ENCODE assay signal across 10 mouse cellular contexts in the genomic region with DNA sequence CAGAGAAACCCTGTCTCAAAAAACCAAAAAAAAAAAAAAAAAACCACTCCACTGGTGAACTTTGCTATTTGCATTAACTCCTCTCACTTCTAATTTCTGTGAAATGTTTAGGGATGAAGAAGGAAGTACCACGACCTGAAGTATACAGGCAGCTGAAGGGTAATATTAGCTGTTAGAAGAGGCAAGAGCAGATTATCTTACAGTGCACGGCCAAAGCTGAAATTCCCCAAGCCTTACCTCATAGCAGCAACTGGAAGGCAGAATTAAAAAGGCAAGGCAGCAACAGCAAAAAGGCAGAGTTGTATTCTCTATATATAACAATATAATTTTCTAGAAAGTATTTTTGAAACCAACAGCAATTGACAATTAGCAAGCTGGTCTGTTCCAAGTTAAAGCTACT.
"Had no signal": no experiment of that assay in that cellular context is flagged by ENCODE, and none has a peak within 500 bp of the region (broad histone marks: within the 10 kb centered on the region; RNA-seq: fewer than 3 reads in every experiment).

No protein-coding gene starts in this region.

- H3K27ac ChIP-seq: limb, embryonic 12.5 days; liver, embryonic 14.5 days; midbrain, embryonic 12.5 days had no signal

- H3K9ac ChIP-seq: limb, embryonic 12.5 days; liver, embryonic 14.5 days; midbrain, embryonic 12.5 days had no signal

- H3K4me3 ChIP-seq: limb, embryonic 12.5 days; midbrain, embryonic 12.5 days had no signal

- DNase-seq: kidney, postnatal 36 days; layer of hippocampus, adult 9-11 months; layer of hippocampus, postnatal 36 days; lung, adult 18-20 months; right cerebral cortex, postnatal 14 days; thymus, postnatal 36 days had no signal

- H3K27me3 ChIP-seq: limb, embryonic 12.5 days; midbrain, embryonic 12.5 days had no signal

- H3K4me2 ChIP-seq: limb, embryonic 12.5 days; midbrain, embryonic 12.5 days had no signal

- H3K9me3 ChIP-seq: limb, embryonic 12.5 days; midbrain, embryonic 12.5 days had no signal

- ATAC-seq: midbrain, embryonic 16.5 days had no signal

- H3K4me1 ChIP-seq: limb, embryonic 12.5 days; midbrain, embryonic 12.5 days had no signal
